Mouse (Mus musculus): ENCODE data around the gene Dhx15. TPM values are rescaled to one million over a fixed set of nuclear protein-coding genes. Genes with fewer than 3 reads are reported as not detected.

Gene Dhx15
- total RNA-seq, 2 experiments from 2014 or later, result 156 to 160 TPM

DNA sequence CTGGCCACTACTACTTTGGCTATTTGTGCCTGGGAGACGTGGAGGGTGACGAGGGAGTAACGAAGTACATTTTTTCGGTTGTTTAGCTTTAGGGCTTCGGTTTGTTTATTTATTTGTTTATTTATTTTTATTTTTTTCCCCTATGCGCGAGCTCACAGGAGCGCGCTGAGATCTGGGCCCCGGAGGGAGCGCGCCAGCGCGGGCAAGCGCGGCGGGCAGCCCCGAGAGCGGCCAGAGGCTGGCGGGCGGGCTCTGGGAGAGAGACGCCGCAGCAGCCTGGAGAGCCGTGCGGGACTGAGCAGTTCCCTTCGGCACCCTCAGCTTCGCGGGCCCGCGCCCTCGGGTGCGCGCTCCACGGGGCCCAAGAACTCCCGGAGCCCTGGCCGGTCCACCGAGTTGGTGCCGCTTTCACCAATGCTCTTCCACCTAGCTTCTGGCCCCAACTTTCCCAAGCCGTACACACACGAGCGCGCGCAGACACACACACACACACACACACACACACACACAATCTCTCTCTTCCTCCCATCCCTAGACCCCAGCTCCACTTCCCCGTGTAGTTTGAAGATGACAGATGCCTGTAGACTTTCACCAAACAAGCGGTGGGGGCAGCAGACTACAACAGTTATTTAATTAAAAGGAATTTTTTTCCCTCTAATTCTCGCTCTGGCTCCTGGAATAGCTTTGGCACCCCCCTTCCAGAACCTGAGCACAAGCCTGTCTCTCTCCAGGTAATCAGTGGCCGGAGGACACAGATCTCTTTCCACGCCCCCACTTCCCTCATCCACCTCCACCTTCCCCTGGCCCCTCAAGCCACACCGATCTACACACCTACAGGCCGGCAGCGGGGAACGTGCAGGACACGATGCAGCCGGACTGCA, 76.2 kb downstream of the Dhx15 start:
- no peak for ATAC-seq (replicated peaks; ENCODE audit: low FRiP score, poor library complexity, severe bottlenecking)

- ATAC-seq (replicated peaks; ENCODE audit: low FRiP score, poor library complexity, severe bottlenecking), result no peak
Observed at GRCm38 (mm10) chr5:52112953-52113841, 77.1 kb downstream of the Dhx15 start.

- ATAC-seq (replicated peaks; ENCODE audit: low FRiP score, poor library complexity, severe bottlenecking), result no peak
Observed at GRCm38 (mm10) chr5:52112191-52112760, 78.0 kb downstream of the Dhx15 start.

GRCm38 (mm10) chr5:52110808-52111663, 79.3 kb downstream of the Dhx15 start:
- no peak for ATAC-seq (replicated peaks; ENCODE audit: low FRiP score, poor library complexity, severe bottlenecking)

Other genes with a start within 250 kb of the Dhx15 start
- gene Sod3, start 173.3 kb upstream of the Dhx15 start, total RNA-seq (2015; ENCODE audit: low replicate concordance), result not detected in 2 replicates
- gene Sod3, start 173.3 kb upstream of the Dhx15 start, total RNA-seq (2017; ENCODE audit: low replicate concordance), result 0.30 TPM in 1 of 2 replicates, not detected in the other

All from erythroid progenitor cell, adult 5-6 weeks (primary cell).